Mouse (Mus musculus): ENCODE results near the gene Otogl.

Gene Otogl

GRCm38 (mm10) chr10:107912084-107912573 is at the start of gene Otogl:
Gene Otogl (minus strand): TSS chr10:107912134.
- no peak for DNase-seq (ENCODE audit: low read depth)

- no peak for DNase-seq (ENCODE audit: low read depth)
Observed at GRCm38 (mm10) chr10:107956588-107956987, 44.7 kb upstream of the Otogl start.

GRCm38 (mm10) chr10:107954444-107954843 is 42.5 kb upstream of the Otogl start:
- DNase-seq (ENCODE audit: low read depth), result no peak

GRCm38 (mm10) chr10:107951596-107951995 is 39.7 kb upstream of the Otogl start:
- peak; percentile 36 for DNase-seq (ENCODE audit: low read depth)

- no peak for DNase-seq (ENCODE audit: low read depth)
Observed at GRCm38 (mm10) chr10:107949945-107950344, 38.0 kb upstream of the Otogl start.

- DNase-seq (ENCODE audit: low read depth), result no peak
Observed at GRCm38 (mm10) chr10:107948647-107949046, 36.7 kb upstream of the Otogl start.

- peak; percentile 32 for DNase-seq (ENCODE audit: low read depth)
Observed at GRCm38 (mm10) chr10:107948038-107948437, 36.1 kb upstream of the Otogl start.

GRCm38 (mm10) chr10:107946348-107946747 is 34.4 kb upstream of the Otogl start:
- peak; percentile 82 for DNase-seq (ENCODE audit: low read depth)

GRCm38 (mm10) chr10:107943859-107944258 is 31.9 kb upstream of the Otogl start:
- DNase-seq (ENCODE audit: low read depth), result no peak

GRCm38 (mm10) chr10:107941188-107941900 is 29.4 kb upstream of the Otogl start:
- DNase-seq (ENCODE audit: low read depth), result no peak

- DNase-seq (ENCODE audit: low read depth), result peak; percentile 29
Observed at GRCm38 (mm10) chr10:107940302-107940701, 28.4 kb upstream of the Otogl start.

GRCm38 (mm10) chr10:107939821-107940220 is 27.9 kb upstream of the Otogl start:
- no peak for DNase-seq (ENCODE audit: low read depth)

- DNase-seq (ENCODE audit: low read depth), result no peak
Observed at GRCm38 (mm10) chr10:107934055-107934454, 22.1 kb upstream of the Otogl start.

GRCm38 (mm10) chr10:107933527-107933926 is 21.6 kb upstream of the Otogl start:
- DNase-seq (ENCODE audit: low read depth), result peak; percentile 45

GRCm38 (mm10) chr10:107931833-107932828 is 20.2 kb upstream of the Otogl start:
- peak; percentile 95 for DNase-seq (ENCODE audit: low read depth)

- DNase-seq (ENCODE audit: low read depth), result peak; percentile 39
Observed at GRCm38 (mm10) chr10:107930471-107931021, 18.6 kb upstream of the Otogl start.

GRCm38 (mm10) chr10:107925306-107925705 is 13.4 kb upstream of the Otogl start:
- peak; percentile 78 for DNase-seq (ENCODE audit: low read depth)

GRCm38 (mm10) chr10:107923860-107924259 is 11.9 kb upstream of the Otogl start:
- DNase-seq (ENCODE audit: low read depth), result peak; percentile 43

- DNase-seq (ENCODE audit: low read depth), result peak; percentile 68
Observed at GRCm38 (mm10) chr10:107922750-107923149, 10.8 kb upstream of the Otogl start.

GRCm38 (mm10) chr10:107921549-107921948 is 9.6 kb upstream of the Otogl start:
- peak; percentile 78 for DNase-seq (ENCODE audit: low read depth)

- DNase-seq (ENCODE audit: low read depth), result no peak
Observed at GRCm38 (mm10) chr10:107921134-107921533, 9.2 kb upstream of the Otogl start.

GRCm38 (mm10) chr10:107913013-107913412 is 1.1 kb upstream of the Otogl start:
- peak; percentile 40 for DNase-seq (ENCODE audit: low read depth)

All from NIH3T3 (cell line).